Mouse (Mus musculus): ENCODE measurements around the gene Atat1.

DNA sequence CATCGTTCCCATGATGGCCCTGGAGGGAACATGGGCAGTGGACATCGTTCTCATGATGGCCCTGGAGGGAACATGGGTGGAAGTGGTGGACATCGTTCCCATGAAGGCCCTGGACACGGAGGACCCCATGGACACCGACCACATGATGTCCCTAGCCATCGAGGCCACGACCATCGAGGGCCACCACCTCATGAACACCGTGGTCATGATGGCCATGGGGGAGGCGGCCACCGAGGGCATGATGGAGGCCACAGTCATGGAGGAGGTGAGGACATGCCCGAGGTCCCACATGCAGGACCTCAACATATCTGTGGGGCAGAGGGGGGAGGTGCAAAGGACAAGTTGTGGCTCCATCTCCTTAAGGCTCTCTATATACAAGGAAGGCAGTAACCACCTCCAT is 20.8 kb upstream of the Atat1 start:
- TF ChIP-seq CTCF (IDR thresholded peaks at IDR 0.05; ENCODE audit: borderline replicate concordance, insufficient read depth, low read depth, low read length) (no peak), POLR2A (IDR thresholded peaks at IDR 0.05; ENCODE audit: borderline replicate concordance, insufficient read depth, low read length) (no peak)

Measured in cerebellum, adult 2 months (tissue).